Mouse (Mus musculus): ENCODE data around the gene C130074G19Rik.

The C130074G19Rik gene

DNA sequence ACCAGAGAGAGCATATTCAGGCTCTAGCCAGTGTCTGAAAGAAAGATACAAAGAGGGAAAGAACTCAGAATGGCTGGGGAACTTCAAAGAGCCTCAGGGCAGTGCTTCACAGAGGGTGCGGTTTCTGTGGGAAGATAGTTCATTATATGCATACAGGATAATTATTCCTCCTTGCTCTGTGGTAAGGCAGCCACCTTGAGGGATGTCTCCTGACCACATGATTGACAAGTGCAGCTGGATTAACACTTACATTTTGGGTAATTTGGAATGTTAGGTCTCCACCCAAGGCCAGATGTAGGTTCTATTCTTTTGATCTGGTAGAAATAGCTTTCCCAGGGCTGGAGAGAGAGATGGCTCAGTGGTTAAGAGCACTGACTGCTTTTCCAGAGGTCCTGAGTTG is 3.1 kb upstream of the C130074G19Rik start:
- CTCF ChIA-PET: no interaction called here
- POLR2A ChIA-PET: no interaction called here

- POLR2A ChIA-PET: interaction anchor here in 3 of 4 experiments (0.9 to 3.3 kb wide), 14 partner anchors 12 to 322 kb away, joined by 3 to 24 read pairs (median 4); partner anchors contain the start of genes Marc2 (in 1 of the 3) and Rab3gap2 (in 1 of the 3)
- CTCF ChIA-PET: interaction anchor here in 3 of 4 experiments (0.8 to 3.2 kb wide), 6 partner anchors 18 to 57 kb away, joined by 3 to 17 read pairs (median 8); no protein-coding TSS in a partner anchor
Measured at GRCm38 (mm10) chr1:184881861-184882260, 1.2 kb downstream of the C130074G19Rik start.

DNA sequence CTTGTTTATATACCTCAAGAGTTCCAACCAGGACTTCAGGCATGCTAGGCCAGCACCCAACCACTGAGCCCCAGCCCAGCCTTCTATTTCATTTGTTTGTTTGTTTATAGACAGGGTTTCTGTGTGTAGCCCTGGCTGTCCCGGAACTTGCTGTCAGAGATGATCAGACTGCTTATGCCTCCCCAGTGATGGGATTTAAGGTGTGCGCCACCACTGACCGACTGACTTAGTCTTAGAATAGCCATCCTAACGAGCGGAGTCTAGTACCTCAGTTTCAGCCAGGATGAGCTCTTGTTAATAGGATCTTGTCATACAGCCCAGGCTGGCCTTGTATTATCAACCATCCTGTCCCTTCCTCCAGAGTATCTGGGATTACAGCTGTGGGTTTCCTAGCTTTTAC is 1.8 kb downstream of the C130074G19Rik start:
- CTCF ChIA-PET: interaction anchor here in 2 of 4 experiments (1.7 to 3.2 kb wide), 4 partner anchors 28 to 57 kb away, joined by 5 to 17 read pairs (median 13); no protein-coding TSS in a partner anchor
- POLR2A ChIA-PET: interaction anchor here in 2 of 4 experiments (0.8 to 3.3 kb wide), 9 partner anchors 11 to 56 kb away, joined by 3 to 24 read pairs (median 5); partner anchors contain the start of gene Marc2 (in 1 of the 2)

DNA sequence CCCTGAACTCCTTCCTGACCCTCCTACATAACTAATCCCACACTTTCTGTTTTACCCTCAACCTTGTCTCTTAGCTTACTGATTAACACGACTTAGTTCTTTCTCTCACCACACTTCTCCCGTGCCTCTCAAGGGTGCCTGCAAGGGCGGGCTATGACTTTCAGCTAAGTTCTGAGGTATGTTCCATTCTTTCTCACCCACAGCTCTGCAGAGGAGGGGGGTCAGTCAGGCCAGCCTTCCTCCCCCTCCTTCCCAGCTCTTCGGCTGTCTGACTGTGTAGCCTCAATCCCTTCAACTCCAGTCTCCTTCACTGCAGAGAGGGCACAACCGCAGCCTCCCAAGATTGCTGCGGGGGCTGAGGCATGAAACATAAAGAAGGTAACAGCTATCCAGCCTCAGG is 4.2 kb downstream of the C130074G19Rik start:
- CTCF ChIA-PET: interaction anchor here (0.6 to 2.0 kb wide), 5 partner anchors 20 to 73 kb away, joined by 4 to 7 read pairs (median 5); no protein-coding TSS in a partner anchor

GRCm38 (mm10) chr1:184877306-184877705 is 5.7 kb downstream of the C130074G19Rik start:
- ChIA-PET POLR2A (no interaction called here), CTCF (no interaction called here)

More for the DNA sequence above, 4.2 kb downstream of the C130074G19Rik start:
- POLR2A ChIA-PET: interaction anchor here in 3 of 4 experiments (0.6 to 1.6 kb wide), 11 partner anchors 18 to 769 kb away, joined by 3 to 5 read pairs (median 3); partner anchors contain the start of gene Rab3gap2 (in 1 of the 3)

DNA sequence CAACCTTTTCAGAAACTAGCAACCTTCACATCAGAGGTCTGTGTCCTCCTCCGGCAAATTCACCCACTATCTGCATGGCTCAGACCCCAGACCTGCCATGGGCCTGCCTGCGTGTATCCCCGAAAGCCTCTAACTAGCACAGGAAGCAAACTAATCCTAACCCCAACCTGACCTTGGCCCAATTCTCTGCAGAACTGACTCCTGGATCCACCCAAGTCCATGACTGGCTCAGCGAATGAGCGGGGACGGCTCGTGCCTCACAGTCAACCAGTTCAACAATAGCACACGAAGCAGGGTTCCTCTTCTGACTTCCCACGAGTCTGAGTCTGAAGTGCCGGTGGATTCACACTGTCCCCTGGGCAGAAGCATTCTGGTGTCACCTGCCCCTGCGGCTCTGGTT is 9.1 kb downstream of the C130074G19Rik start:
- ChIA-PET CTCF (interaction anchor here in 1 of 4 experiments (0.6 kb wide), 1 partner anchor 41 kb away, joined by 6 read pairs; no protein-coding TSS in a partner anchor), POLR2A (interaction anchor here in 1 of 4 experiments (0.6 to 1.0 kb wide), 3 partner anchors 9 to 790 kb away, joined by 3 to 4 read pairs (median 3); no protein-coding TSS in a partner anchor)

DNA sequence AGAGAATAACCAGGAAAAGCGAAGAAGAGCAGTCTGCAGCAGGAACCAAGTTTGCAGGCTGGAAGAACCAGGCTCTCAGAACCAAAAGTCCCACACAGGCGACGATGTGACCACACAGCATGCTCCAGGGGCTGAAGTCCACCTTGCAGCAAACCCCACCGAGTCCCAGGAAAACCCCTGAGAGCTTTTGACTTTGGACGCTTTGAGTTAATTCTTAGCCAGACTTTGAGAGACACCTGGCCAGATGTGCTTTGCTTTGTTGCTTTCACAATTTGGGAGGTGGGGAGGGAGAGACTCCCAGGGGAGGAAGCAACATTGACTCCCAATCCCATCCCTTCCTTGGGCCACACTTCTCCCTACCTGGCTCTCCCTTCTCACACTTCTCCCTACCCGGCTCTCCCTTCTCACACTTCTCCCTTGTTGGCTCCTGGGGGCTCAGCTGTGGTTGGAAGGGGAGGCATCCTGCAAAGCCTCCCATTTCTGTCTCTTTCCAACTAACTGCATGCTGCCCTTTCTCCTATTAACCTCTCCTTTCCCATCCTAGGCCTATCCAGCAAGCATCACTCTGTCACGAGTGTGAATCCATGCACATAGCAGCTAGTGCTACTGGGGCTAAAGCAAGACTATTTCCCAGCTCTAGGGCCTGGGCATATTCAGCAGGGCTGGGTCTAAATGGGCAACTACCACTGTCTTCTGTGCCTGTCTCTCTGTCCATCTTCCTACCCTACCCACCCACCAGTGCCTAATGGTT is 10.8 kb downstream of the C130074G19Rik start:
- CTCF ChIA-PET: interaction anchor here in 1 of 4 experiments (0.9 to 1.0 kb wide), 2 partner anchors 19 kb away, joined by 3 read pairs; no protein-coding TSS in a partner anchor
- POLR2A ChIA-PET: interaction anchor here in 1 of 4 experiments (1.2 kb wide), 1 partner anchor 19 kb away, joined by 3 read pairs; no protein-coding TSS in a partner anchor

DNA sequence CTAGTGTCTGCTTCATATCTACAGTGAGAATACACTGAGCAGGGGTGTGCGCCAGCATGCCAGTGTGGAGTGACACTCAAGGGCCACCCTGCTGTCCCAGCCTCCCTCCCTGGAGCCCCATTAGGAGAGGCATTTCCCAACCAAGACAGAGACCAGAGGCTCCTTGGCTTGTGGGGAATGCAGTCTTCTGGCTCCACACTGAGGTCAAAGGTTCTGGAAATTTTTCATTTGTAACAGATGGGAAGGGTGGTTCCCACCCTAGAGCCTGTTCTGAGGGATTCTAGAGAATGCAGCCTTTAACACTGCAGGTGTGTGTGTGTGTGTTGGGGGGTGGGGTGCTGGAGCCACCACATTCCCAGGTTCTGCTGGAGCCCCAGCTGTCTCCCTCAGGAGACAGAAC is 11.5 kb downstream of the C130074G19Rik start:
- CTCF ChIA-PET: interaction anchor here in 1 of 4 experiments (0.9 kb wide), 1 partner anchor 18 kb away, joined by 3 read pairs; no protein-coding TSS in a partner anchor
- POLR2A ChIA-PET: interaction anchor here in 1 of 4 experiments (1.2 kb wide), 1 partner anchor 18 kb away, joined by 3 read pairs; no protein-coding TSS in a partner anchor

GRCm38 (mm10) chr1:184870646-184871385 is 12.2 kb downstream of the C130074G19Rik start:
- ChIA-PET CTCF (interaction anchor here in 2 of 4 experiments (0.7 to 0.9 kb wide), 2 partner anchors 17 to 18 kb away, joined by 3 read pairs; no protein-coding TSS in a partner anchor), POLR2A (interaction anchor here in 2 of 4 experiments (0.9 to 2.1 kb wide), 7 partner anchors 9 to 31 kb away, joined by 3 to 12 read pairs (median 4); partner anchors contain the start of gene C130074G19Rik (in 1 of the 2))

GRCm38 (mm10) chr1:184869939-184870565 is 13.0 kb downstream of the C130074G19Rik start:
- ChIA-PET CTCF (interaction anchor here in 1 of 4 experiments (0.7 kb wide), 1 partner anchor 17 kb away, joined by 3 read pairs; no protein-coding TSS in a partner anchor), POLR2A (interaction anchor here in 3 of 4 experiments (0.6 to 2.1 kb wide), 7 partner anchors 10 to 46 kb away, joined by 3 to 12 read pairs (median 5); partner anchors contain the start of gene C130074G19Rik (in 1 of the 3))

- CTCF ChIA-PET: interaction anchor here in 1 of 4 experiments (1.0 kb wide), 1 partner anchor 43 kb away, joined by 3 read pairs; no protein-coding TSS in a partner anchor
- POLR2A ChIA-PET: interaction anchor here in 1 of 4 experiments (1.0 to 1.5 kb wide), 3 partner anchors 36 to 44 kb away, joined by 3 to 4 read pairs (median 3); no protein-coding TSS in a partner anchor
Measured at GRCm38 (mm10) chr1:184867640-184868120, 15.3 kb downstream of the C130074G19Rik start.

- POLR2A ChIA-PET: interaction anchor here in 3 of 4 experiments (0.8 to 2.8 kb wide), 9 partner anchors 9 to 241 kb away, joined by 3 to 14 read pairs (median 3); partner anchors contain the start of gene C130074G19Rik (in 1 of the 3)
- CTCF ChIA-PET: interaction anchor here in 2 of 4 experiments (0.9 to 3.7 kb wide), 4 partner anchors 11 to 40 kb away, joined by 3 to 17 read pairs (median 5); no protein-coding TSS in a partner anchor
Measured at GRCm38 (mm10) chr1:184864381-184864801, 18.6 kb downstream of the C130074G19Rik start.

DNA sequence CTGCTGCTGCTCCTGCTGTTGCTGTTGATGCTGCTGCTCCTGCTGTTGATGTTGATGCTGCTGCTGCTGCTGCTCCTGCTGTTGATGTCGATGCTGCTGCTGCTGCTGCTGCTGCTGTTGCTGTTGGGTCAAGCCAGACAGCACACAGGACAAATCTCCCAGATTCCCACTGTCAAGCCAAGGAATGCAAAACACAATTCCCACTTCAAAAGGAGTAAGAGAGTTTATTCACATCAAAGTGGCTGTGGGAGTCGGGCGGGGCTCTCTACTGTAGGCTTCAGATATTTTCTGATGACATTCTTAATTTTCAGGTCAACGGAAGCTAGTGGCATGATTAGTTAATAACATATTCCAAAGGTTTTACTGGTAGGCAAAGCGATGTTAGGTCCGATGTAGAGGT is 20.4 kb downstream of the C130074G19Rik start:
- CTCF ChIA-PET: interaction anchor here in 1 of 4 experiments (1.9 to 3.7 kb wide), 2 partner anchors 9 to 38 kb away, joined by 6 to 17 read pairs; no protein-coding TSS in a partner anchor

DNA sequence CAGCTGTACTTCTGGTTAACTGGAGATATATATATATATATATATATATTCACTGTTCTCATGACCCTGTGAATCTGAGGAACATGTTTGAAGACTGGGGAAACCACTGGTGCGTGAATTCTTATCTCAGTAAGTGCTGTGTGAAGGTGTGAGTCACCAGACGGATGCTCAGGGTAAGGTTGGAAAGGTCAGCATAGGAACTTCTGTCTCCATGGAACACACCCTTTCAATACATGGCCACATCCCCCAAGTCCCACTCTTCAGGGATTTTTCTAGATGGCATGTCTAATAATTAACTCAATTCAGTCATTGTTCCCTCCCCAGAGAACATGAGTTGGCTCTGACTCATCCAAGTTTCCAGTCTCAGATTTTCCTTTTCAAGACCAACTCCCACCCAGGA is 21.5 kb downstream of the C130074G19Rik start:
- POLR2A ChIA-PET: interaction anchor here in 2 of 4 experiments (1.0 to 2.5 kb wide), 3 partner anchors 8 to 10 kb away, joined by 3 to 7 read pairs (median 5); no protein-coding TSS in a partner anchor
- CTCF ChIA-PET: interaction anchor here in 1 of 4 experiments (1.9 to 3.7 kb wide), 2 partner anchors 8 to 37 kb away, joined by 6 to 17 read pairs; no protein-coding TSS in a partner anchor

More for the DNA sequence above, 20.4 kb downstream of the C130074G19Rik start:
- POLR2A ChIA-PET: interaction anchor here in 2 of 4 experiments (1.9 to 2.8 kb wide), 3 partner anchors 9 to 20 kb away, joined by 5 to 14 read pairs (median 7); partner anchors contain the start of gene C130074G19Rik (in 1 of the 2)

GRCm38 (mm10) chr1:184860276-184860675 is 22.7 kb downstream of the C130074G19Rik start:
- CTCF ChIA-PET: interaction anchor here in 1 of 4 experiments (1.2 kb wide), 1 partner anchor 35 kb away, joined by 3 read pairs; no protein-coding TSS in a partner anchor

GRCm38 (mm10) chr1:184858253-184858652 is 24.8 kb downstream of the C130074G19Rik start:
- ChIA-PET CTCF (interaction anchor here in 2 of 4 experiments (0.7 to 1.6 kb wide), 3 partner anchors 20 to 60 kb away, joined by 3 to 9 read pairs (median 5); no protein-coding TSS in a partner anchor), POLR2A (interaction anchor here in 2 of 4 experiments (0.6 to 1.9 kb wide), 4 partner anchors 20 to 1799 kb away, joined by 3 to 7 read pairs (median 4); no protein-coding TSS in a partner anchor)

More at GRCm38 (mm10) chr1:184860276-184860675, 22.7 kb downstream of the C130074G19Rik start:
- POLR2A ChIA-PET: interaction anchor here in 2 of 4 experiments (1.0 to 1.9 kb wide), 6 partner anchors 9 to 34 kb away, joined by 3 to 7 read pairs (median 3); no protein-coding TSS in a partner anchor

Data from embryonic stem cell, embryonic (primary cell).